Mouse (Mus musculus): ENCODE measurements around the gene Xntrpc. TPM values are rescaled to one million over a fixed set of nuclear protein-coding genes. Genes with fewer than 3 reads are reported as not detected.
A peak's percentile ranks its signal among the peaks of the same experiment; 100 is the strongest.

Xntrpc gene
- total and polyA plus RNA-seq, 2 experiments from 2014 or later = 0.40 to 0.47 TPM

DNA sequence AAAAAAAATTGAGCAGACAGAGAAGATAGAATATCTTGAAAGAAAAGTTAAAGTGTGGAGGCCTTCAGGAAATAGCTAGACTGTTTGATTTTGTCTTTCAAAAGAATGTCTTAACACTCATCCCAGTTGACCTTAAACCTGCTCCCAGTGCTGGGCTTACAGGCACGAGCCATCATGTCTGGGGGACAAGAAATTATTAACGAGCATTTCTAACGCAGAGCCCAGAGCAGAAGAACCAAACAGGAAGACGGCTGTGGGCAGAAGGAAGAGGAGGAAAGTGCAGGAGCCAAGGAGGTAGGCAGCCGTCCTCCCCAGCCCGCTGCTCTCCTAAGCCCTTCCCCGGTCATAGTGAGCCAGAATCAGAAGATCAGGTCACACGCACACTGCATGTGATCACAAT is 14.8 kb downstream of the Xntrpc start:
- H3K36me3 ChIP-seq (ENCODE audit: insufficient read depth, low read length) = peaks cover 60% of the 10 kb centered on the region
- 90% methylated on average over 8 of the region's 8 CpGs for WGBS

GRCm38 (mm10) chr7:102081784-102082183 is 16.3 kb downstream of the Xntrpc start:
- H3K27ac ChIP-seq = no peak overlapping the region
- no peak overlapping the region for H3K4me3 ChIP-seq (ENCODE audit: low read length)
- H3K36me3 ChIP-seq (ENCODE audit: insufficient read depth, low read length) = peaks cover 52% of the 10 kb centered on the region
- 93% methylated on average over 5 of the region's 5 CpGs for WGBS
- no peak overlapping the region for H3K9ac ChIP-seq (replicated peaks; ENCODE audit: low read length)
- no peaks in the 10 kb centered on the region for H3K9me3 ChIP-seq (ENCODE audit: low read length)
- H3K4me1 ChIP-seq (ENCODE audit: insufficient read depth, low read length) = no peaks in the 10 kb centered on the region
- no peak for ATAC-seq
- no peak overlapping the region for H3K4me2 ChIP-seq (ENCODE audit: low read depth, low read length)
- no peak for TF ChIP-seq CTCF (IDR thresholded peaks at IDR 0.05; ENCODE audit: low read depth)
- no peaks in the 10 kb centered on the region for H3K27me3 ChIP-seq (ENCODE audit: insufficient read depth, low read length)
- DNase-seq (ENCODE audit: low spot score) = no peak

More for the DNA sequence above, 14.8 kb downstream of the Xntrpc start:
- H3K27me3 ChIP-seq (ENCODE audit: insufficient read depth, low read length) = no peaks in the 10 kb centered on the region
- H3K4me1 ChIP-seq (ENCODE audit: insufficient read depth, low read length) = no peaks in the 10 kb centered on the region
- H3K27ac ChIP-seq = no peak overlapping the region
- no peaks in the 10 kb centered on the region for H3K9me3 ChIP-seq (ENCODE audit: low read length)
- DNase-seq (ENCODE audit: low spot score) = no peak
- no peak overlapping the region for H3K9ac ChIP-seq (replicated peaks; ENCODE audit: low read length)
- H3K4me2 ChIP-seq (ENCODE audit: low read depth, low read length) = no peak overlapping the region
- ATAC-seq = no peak
- no peak overlapping the region for H3K4me3 ChIP-seq (ENCODE audit: low read length)
- TF ChIP-seq CTCF (IDR thresholded peaks at IDR 0.05; ENCODE audit: low read depth) = no peak

DNA sequence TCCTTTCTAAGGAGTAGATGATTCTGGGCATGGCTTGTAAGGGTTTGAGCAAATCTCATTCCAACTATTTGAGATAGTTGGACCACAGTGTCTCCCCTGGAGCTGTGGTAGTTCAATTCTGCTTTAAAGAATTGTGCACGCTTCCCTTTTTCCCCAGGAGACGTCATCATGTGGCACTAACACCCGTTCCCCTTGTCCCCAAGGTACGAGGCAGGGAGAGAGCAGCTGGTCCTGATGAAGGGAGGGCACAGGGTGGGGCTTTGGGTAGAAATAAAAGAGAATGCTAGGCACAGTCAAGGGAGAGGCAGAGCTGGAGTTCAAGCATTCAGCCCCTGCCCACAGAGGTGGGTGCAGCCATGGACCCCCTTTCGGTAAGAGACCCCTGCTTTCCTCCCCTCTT is 17.3 kb downstream of the Xntrpc start, which contains the start of gene Trpc2:
Trpc2 (plus strand) TSS at position 301 of the 400 bp plus-strand sequence.
- no peak for TF ChIP-seq CTCF (IDR thresholded peaks at IDR 0.05; ENCODE audit: low read depth)
- DNase-seq (ENCODE audit: low spot score) = no peak
- Histone ChIP-seq H3K27ac (no peak within 1 kb of the TSS), H3K4me3 (ENCODE audit: low read length) (no peak within 1 kb of the TSS), H3K4me1 (ENCODE audit: insufficient read depth, low read length) (no peaks in the 10 kb centered on the region), H3K9ac (replicated peaks; ENCODE audit: low read length) (no peak within 1 kb of the TSS), H3K27me3 (ENCODE audit: insufficient read depth, low read length) (no peaks in the 10 kb centered on the region), H3K36me3 (ENCODE audit: insufficient read depth, low read length) (peaks cover 47% of the 10 kb centered on the region), H3K9me3 (ENCODE audit: low read length) (no peaks in the 10 kb centered on the region), H3K4me2 (ENCODE audit: low read depth, low read length) (no peak within 1 kb of the TSS)
- 77% methylated on average over 5 of the region's 5 CpGs for WGBS
- ATAC-seq = no peak

DNA sequence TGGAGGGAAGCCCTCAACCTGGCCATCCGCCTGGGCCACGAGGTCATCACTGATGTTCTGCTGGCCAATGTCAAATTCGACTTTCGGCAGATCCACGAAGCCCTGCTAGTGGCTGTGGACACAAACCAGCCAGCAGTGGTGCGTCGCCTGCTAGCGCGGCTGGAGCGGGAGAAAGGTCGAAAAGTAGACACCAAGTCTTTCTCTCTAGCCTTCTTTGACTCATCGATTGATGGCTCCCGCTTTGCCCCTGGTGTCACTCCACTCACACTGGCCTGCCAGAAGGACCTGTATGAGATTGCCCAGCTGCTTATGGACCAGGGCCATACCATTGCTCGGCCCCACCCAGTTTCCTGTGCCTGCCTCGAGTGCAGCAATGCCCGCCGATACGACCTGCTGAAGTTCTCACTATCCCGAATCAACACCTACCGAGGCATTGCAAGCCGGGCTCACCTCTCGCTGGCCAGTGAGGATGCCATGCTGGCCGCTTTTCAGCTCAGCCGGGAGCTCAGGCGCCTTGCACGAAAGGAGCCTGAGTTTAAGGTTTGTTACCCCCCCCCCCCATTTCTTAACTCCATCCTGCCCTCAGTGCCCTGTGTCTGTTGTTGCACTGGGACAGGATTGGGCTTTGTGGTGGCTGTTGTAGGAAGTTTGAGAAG is 18.7 kb downstream of the Xntrpc start:
- TF ChIP-seq CTCF (IDR thresholded peaks at IDR 0.05; ENCODE audit: low read depth) = no peak
- Histone ChIP-seq H3K27me3 (ENCODE audit: insufficient read depth, low read length) (no peaks in the 10 kb centered on the region), H3K36me3 (ENCODE audit: insufficient read depth, low read length) (peaks cover 40% of the 10 kb centered on the region), H3K4me2 (ENCODE audit: low read depth, low read length) (no peak overlapping the region), H3K9me3 (ENCODE audit: low read length) (no peaks in the 10 kb centered on the region), H3K4me3 (ENCODE audit: low read length) (no peak overlapping the region), H3K27ac (no peak overlapping the region), H3K9ac (replicated peaks; ENCODE audit: low read length) (no peak overlapping the region), H3K4me1 (ENCODE audit: insufficient read depth, low read length) (no peaks in the 10 kb centered on the region)
- 91% methylated on average over 26 of the region's 26 CpGs for WGBS
- ATAC-seq (no peak), DNase-seq (ENCODE audit: low spot score) (no peak)

- no peak overlapping the region for H3K27ac ChIP-seq
- no peak for DNase-seq (ENCODE audit: low spot score)
- H3K9me3 ChIP-seq (ENCODE audit: low read length) = no peaks in the 10 kb centered on the region
- H3K27me3 ChIP-seq (ENCODE audit: insufficient read depth, low read length) = no peaks in the 10 kb centered on the region
- H3K36me3 ChIP-seq (ENCODE audit: insufficient read depth, low read length) = peaks cover 18% of the 10 kb centered on the region
- no peaks in the 10 kb centered on the region for H3K4me1 ChIP-seq (ENCODE audit: insufficient read depth, low read length)
- no peak overlapping the region for H3K9ac ChIP-seq (replicated peaks; ENCODE audit: low read length)
- WGBS = 85% methylated on average over 4 of the region's 4 CpGs
- ATAC-seq = no peak
- TF ChIP-seq CTCF (IDR thresholded peaks at IDR 0.05; ENCODE audit: low read depth) = no peak
- H3K4me2 ChIP-seq (ENCODE audit: low read depth, low read length) = no peak overlapping the region
- no peak overlapping the region for H3K4me3 ChIP-seq (ENCODE audit: low read length)
Measured at GRCm38 (mm10) chr7:102087336-102087735, 21.8 kb downstream of the Xntrpc start.

GRCm38 (mm10) chr7:102099760-102100661 is 34.5 kb downstream of the Xntrpc start:
- Histone ChIP-seq H3K9me3 (ENCODE audit: low read length) (no peaks in the 10 kb centered on the region), H3K4me1 (ENCODE audit: insufficient read depth, low read length) (peaks cover 7% of the 10 kb centered on the region; the same call in 1 of the 2 replicates), H3K36me3 (ENCODE audit: insufficient read depth, low read length) (no peaks in the 10 kb centered on the region), H3K4me2 (ENCODE audit: low read depth, low read length) (peak overlapping the region; percentile 46), H3K27ac (no peak overlapping the region), H3K27me3 (ENCODE audit: insufficient read depth, low read length) (no peaks in the 10 kb centered on the region), H3K4me3 (ENCODE audit: low read length) (no peak overlapping the region), H3K9ac (replicated peaks; ENCODE audit: low read length) (no peak overlapping the region)
- TF ChIP-seq CTCF (IDR thresholded peaks at IDR 0.05; ENCODE audit: low read depth) = no peak
- ATAC-seq = 0 out of 2 replicates have a peak, but pooled peaks have one; percentile 21
- 6% methylated on average over 30 of the region's 30 CpGs for WGBS
- no peak for DNase-seq (ENCODE audit: low spot score)
